Mouse (Mus musculus) stomach, embryonic 14.5 days (tissue): ENCODE results near the gene Thpo. TPM values are rescaled to one million over a fixed set of nuclear protein-coding genes. Genes with fewer than 3 reads are reported as not detected.

Experiments used
- ATAC-seq: fragments of 200-750 bp; cut with Nextera tagmentation; 2 replicates; pipeline ENCODE4 v1.8.0; 2017; ENCODE audit warnings: low read depth, moderate TSS enrichment; ENCODE audit not compliant: insufficient number of reproducible peaks, insufficient read depth, low FRiP score
- H3K27ac ChIP-seq: fragments of 300-500 bp; sonication (generic); 2 replicates; pipeline ENCODE4 v1.5.1; 2014; ENCODE audit warnings: mild to moderate bottlenecking, low read length, moderate library complexity, mixed read lengths
- H3K27me3 ChIP-seq: fragments of 300-500 bp; sonication (generic); 2 replicates; pipeline ENCODE4 v1.6.1; 2014; ENCODE audit warnings: low read length, control low read depth, mixed read lengths; ENCODE audit not compliant: control insufficient read depth, insufficient read depth
- H3K36me3 ChIP-seq: fragments of 300-500 bp; sonication (generic); 2 replicates; pipeline ENCODE4 v1.6.1; 2014; ENCODE audit warnings: mild to moderate bottlenecking, control low read depth, low read length, moderate library complexity, mixed read lengths; ENCODE audit not compliant: control insufficient read depth, insufficient read depth
- H3K4me1 ChIP-seq: fragments of 300-500 bp; sonication (generic); 2 replicates; pipeline ENCODE4 v1.6.1; 2014; ENCODE audit warnings: low read length, control low read depth, mixed read lengths; ENCODE audit not compliant: control insufficient read depth, insufficient read depth
- H3K4me2 ChIP-seq: fragments of 300-500 bp; sonication (generic); replicated peaks from 2 replicates; pipeline ENCODE4 v1.6.1; 2014; ENCODE audit warnings: low read depth, low read length, control low read depth
- H3K4me3 ChIP-seq: fragments of 300-500 bp; sonication (generic); 2 replicates; pipeline ENCODE4 v1.5.1; 2014; ENCODE audit warnings: low read depth, low read length, control low read depth
- H3K9ac ChIP-seq: fragments of 300-500 bp; sonication (generic); replicated peaks from 2 replicates; pipeline ENCODE4 v1.6.1; 2014; ENCODE audit warnings: low read depth, mild to moderate bottlenecking, control low read depth, low read length, moderate library complexity, mixed read lengths
- H3K9me3 ChIP-seq: fragments of 300-500 bp; sonication (generic); 2 replicates; pipeline ENCODE4 v1.6.1; 2016; ENCODE audit warnings: low read depth, low read length, control low read depth; ENCODE audit not compliant: control insufficient read depth
- WGBS: fragments of 180-500 bp; shearing (Covaris S2); extraction: QIAGEN DNeasy Blood & Tissue Kit; methylation state at CpG from one replicate; pipeline ENCODE4 v1.1.7; 2014; 5-methylcytosine and 5-hydroxymethylcytosine counted together
- polyA plus RNA-seq: library from polyadenylated mRNA; unstranded; fragments of >200 nt; fragmentation: Nextera tagmentation; extraction: Ambion mirVana; gene quantifications from 2 replicates; pipeline ENCODE4 v1.2.1, GENCODE M21; 2014

Thpo gene
- polyA plus RNA-seq, 1 experiment from 2014 or later = 0.88 TPM

DNA sequence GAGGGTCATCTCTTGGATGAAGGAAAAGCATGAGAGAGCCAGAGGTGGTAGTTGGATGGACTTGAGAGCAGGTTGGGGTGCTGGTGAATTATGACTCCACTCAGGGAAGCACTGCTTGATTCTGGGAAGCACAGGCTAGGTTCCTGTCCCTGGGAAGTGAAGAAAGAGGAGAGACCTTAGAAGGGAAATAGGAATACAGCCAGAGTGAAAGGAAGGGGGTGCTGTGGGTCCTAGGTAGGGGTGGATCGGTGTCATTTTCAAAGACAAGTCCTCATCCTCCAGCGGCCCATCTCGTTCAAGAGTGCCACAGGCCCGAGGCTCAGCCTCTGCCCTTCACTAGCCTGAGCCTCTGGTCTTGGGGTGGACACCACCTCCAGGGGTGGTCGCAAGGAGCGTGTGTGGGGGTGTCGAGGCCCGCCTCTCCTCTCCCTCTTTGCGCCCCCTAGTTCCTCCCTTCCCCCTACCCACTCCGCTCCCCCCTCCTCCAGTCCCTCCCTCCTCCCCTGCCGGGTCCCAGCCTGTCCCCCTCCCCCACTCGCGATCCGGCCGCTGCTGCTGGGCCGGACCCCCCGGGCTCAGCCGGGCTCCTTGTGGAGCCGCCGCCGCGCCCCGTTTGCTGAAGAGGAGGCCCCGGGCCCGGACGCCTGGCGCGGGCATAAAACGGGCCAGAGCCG lies 1.9 kb downstream of the Thpo start:
- peak overlapping the region; percentile 98 for H3K4me2 ChIP-seq
- peak overlapping the region; percentile 65 for H3K9ac ChIP-seq
- H3K9me3 ChIP-seq = no peaks in the 10 kb centered on the region
- peak; percentile 58 for ATAC-seq
- H3K27ac ChIP-seq = peak overlapping the region; percentile 80
- under 1% methylated on average over 28 of the region's 30 CpGs for WGBS
- peaks cover 8% of the 10 kb centered on the region; the same call in 1 of the 2 replicates for H3K4me1 ChIP-seq
- peaks cover 15% of the 10 kb centered on the region for H3K27me3 ChIP-seq
- no peaks in the 10 kb centered on the region for H3K36me3 ChIP-seq
- peak overlapping the region; percentile 63 for H3K4me3 ChIP-seq

- Histone ChIP-seq H3K27ac (no peak overlapping the region), H3K36me3 (no peaks in the 10 kb centered on the region), H3K4me3 (no peak overlapping the region), H3K4me2 (no peak overlapping the region), H3K4me1 (peaks cover 8% of the 10 kb centered on the region; the same call in 1 of the 2 replicates), H3K9ac (no peak overlapping the region), H3K27me3 (peaks cover 15% of the 10 kb centered on the region), H3K9me3 (no peaks in the 10 kb centered on the region)
- no peak for ATAC-seq
- 65% methylated on average over 5 of the region's 5 CpGs for WGBS
These were observed 2.6 kb downstream of the Thpo start for GRCm38 (mm10) chr16:20731688-20732087.

GRCm38 (mm10) chr16:20730293-20730711 lies 4.0 kb downstream of the Thpo start:
- WGBS = 30% methylated on average over 5 of the region's 5 CpGs
- no peak overlapping the region for H3K27ac ChIP-seq
- H3K9ac ChIP-seq = no peak overlapping the region
- H3K9me3 ChIP-seq = no peaks in the 10 kb centered on the region
- no peak overlapping the region for H3K4me2 ChIP-seq
- peaks cover 8% of the 10 kb centered on the region; the same call in 1 of the 2 replicates for H3K4me1 ChIP-seq
- no peak overlapping the region for H3K4me3 ChIP-seq
- no peak for ATAC-seq
- no peaks in the 10 kb centered on the region for H3K36me3 ChIP-seq
- H3K27me3 ChIP-seq = peaks cover 14% of the 10 kb centered on the region

DNA sequence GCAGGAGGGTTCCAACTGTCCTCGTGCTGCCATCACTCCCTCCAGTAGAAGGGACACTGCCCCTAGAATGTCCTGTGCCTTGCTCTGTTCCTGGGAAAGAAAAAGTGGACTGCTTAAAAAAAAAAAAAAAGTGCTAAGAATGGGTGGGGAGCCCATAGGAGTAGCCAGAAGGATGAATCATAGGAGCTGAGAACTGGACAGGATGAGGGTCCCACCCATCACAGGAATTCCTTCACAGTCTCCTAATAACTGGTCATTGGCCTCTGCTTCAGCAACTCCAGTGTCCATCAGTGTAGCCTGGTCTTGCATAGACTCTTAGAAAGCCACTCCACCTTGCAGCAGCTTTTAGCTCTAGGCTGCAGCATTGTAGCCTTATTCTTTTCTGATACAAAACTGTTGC lies 7.9 kb downstream of the Thpo start:
- H3K4me1 ChIP-seq = no peaks in the 10 kb centered on the region
- no peak for ATAC-seq
- H3K9me3 ChIP-seq = no peaks in the 10 kb centered on the region
- 0 out of 2 replicates have a peak, but pooled peaks cover 4% of the 10 kb centered on the region for H3K36me3 ChIP-seq
- 67% methylated on average over 1 of the region's 1 CpGs for WGBS
- no peaks in the 10 kb centered on the region for H3K27me3 ChIP-seq
- no peak overlapping the region for H3K27ac ChIP-seq
- H3K4me3 ChIP-seq = no peak overlapping the region
- H3K9ac ChIP-seq = no peak overlapping the region
- no peak overlapping the region for H3K4me2 ChIP-seq

DNA sequence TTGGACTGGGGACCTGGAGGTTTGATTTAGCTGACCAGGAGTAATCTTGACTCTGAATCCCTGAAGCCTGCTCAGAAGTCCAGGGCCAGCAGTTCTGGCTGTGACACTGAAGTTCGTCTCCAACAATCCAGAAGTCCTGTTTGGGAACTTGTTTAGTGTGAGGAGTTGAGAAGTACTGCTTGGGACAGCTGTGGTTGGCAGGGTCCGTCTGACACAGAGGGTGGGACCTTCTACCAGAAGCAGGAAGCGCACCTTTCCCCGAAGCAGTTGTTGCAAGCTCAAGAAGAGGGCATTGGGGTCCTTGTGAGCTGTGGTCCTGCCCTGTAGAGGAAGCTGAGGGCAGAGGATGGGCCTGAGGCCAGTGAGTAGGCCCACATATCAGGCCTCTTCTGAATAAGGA lies 8.6 kb downstream of the Thpo start:
- Histone ChIP-seq H3K4me1 (no peaks in the 10 kb centered on the region), H3K4me2 (no peak overlapping the region), H3K27me3 (no peaks in the 10 kb centered on the region), H3K9me3 (no peaks in the 10 kb centered on the region), H3K36me3 (0 out of 2 replicates have a peak, but pooled peaks cover 4% of the 10 kb centered on the region), H3K27ac (no peak overlapping the region), H3K9ac (no peak overlapping the region), H3K4me3 (no peak overlapping the region)
- no peak for ATAC-seq
- 78% methylated on average over 4 of the region's 4 CpGs for WGBS

GRCm38 (mm10) chr16:20725321-20725720 lies 9.0 kb downstream of the Thpo start:
- Histone ChIP-seq H3K36me3 (0 out of 2 replicates have a peak, but pooled peaks cover 4% of the 10 kb centered on the region), H3K4me1 (no peaks in the 10 kb centered on the region), H3K4me3 (no peak overlapping the region), H3K9ac (no peak overlapping the region), H3K27me3 (no peaks in the 10 kb centered on the region), H3K27ac (no peak overlapping the region), H3K9me3 (no peaks in the 10 kb centered on the region), H3K4me2 (no peak overlapping the region)
- no peak for ATAC-seq
- WGBS = 77% methylated on average over 7 of the region's 7 CpGs

DNA sequence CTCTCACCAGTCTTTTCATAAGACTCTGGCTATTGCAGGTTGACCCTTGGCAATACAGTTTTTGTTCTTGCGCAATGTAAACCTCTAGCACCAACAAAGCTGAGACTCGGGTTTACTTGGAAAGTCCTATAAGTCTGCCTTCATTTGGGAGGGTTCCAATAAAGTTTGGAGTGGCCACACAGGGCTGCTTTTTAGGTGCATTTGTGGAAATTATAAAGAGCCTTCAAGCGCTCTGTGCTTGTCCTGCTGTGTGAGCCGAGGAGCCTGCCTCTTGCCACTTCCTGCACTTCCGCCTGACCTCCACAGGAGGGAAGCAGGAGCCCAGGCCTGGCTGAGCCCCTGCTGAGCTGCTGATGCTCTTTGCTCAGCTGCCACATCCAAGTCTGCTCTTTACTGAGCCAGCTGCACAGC lies 10.0 kb downstream of the Thpo start:
- 35% methylated on average over 5 of the region's 5 CpGs for WGBS
- H3K27me3 ChIP-seq = no peaks in the 10 kb centered on the region
- H3K27ac ChIP-seq = no peak overlapping the region
- H3K9me3 ChIP-seq = no peaks in the 10 kb centered on the region
- no peak overlapping the region for H3K4me3 ChIP-seq
- H3K4me2 ChIP-seq = no peak overlapping the region
- peak; percentile 87; the same call in 1 of the 2 replicates for ATAC-seq
- 0 out of 2 replicates have a peak, but pooled peaks cover 4% of the 10 kb centered on the region for H3K36me3 ChIP-seq
- no peaks in the 10 kb centered on the region for H3K4me1 ChIP-seq
- no peak overlapping the region for H3K9ac ChIP-seq

DNA sequence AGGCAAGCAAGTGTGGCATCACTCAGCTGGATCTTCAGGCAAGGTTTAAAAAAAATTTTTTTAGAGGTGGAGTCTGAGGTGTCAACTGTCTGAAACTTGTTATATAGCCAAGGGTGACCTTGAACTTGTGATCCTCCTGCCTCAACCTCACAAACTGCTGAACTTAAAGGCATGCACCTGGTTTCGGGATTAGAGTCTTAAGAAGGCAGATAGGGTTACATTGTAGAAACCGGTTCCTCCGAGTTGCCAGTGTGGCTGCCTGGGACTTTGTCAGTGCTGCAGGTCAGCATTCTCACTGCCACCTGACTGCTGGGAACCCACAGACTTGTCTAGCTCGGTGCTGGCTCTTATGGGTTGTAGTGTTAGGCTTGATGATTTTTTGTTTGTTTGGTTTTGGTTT lies 11.1 kb downstream of the Thpo start:
- H3K9me3 ChIP-seq = no peaks in the 10 kb centered on the region
- H3K4me1 ChIP-seq = peaks cover 6% of the 10 kb centered on the region; the same call in 1 of the 2 replicates
- no peak overlapping the region for H3K9ac ChIP-seq
- 0 out of 2 replicates have a peak, but pooled peaks cover 4% of the 10 kb centered on the region for H3K36me3 ChIP-seq
- H3K27me3 ChIP-seq = no peaks in the 10 kb centered on the region
- no peak for ATAC-seq
- no peak overlapping the region for H3K27ac ChIP-seq
- 37% methylated on average over 4 of the region's 4 CpGs for WGBS
- no peak overlapping the region for H3K4me3 ChIP-seq
- H3K4me2 ChIP-seq = no peak overlapping the region
